Mouse (Mus musculus) lung, embryonic 16.5 days (tissue): ENCODE results near the gene Cpne5. TPM values are rescaled to one million over a fixed set of nuclear protein-coding genes. Genes with fewer than 3 reads are reported as not detected.
"Not testable (repeated sequence)": the region's sequence is repeated elsewhere in the genome, so short reads cannot be mapped to it uniquely, and the experiment has no call there.

Source experiments
- ATAC-seq: fragments of 200-750 bp; cut with Nextera tagmentation; 2 replicates; pipeline ENCODE4 v1.8.0; 2017; ENCODE audit warnings: low read depth, mild to moderate bottlenecking, moderate library complexity
- H3K27ac ChIP-seq: fragments of 300-500 bp; sonication (generic); 2 replicates; pipeline ENCODE4 v1.5.1; 2014; ENCODE audit warnings: mild to moderate bottlenecking, control low read depth, low read length
- H3K27me3 ChIP-seq: fragments of 300-500 bp; sonication (generic); 2 replicates; pipeline ENCODE4 v1.6.1; 2014; ENCODE audit warnings: low read depth, low read length, mixed read lengths; ENCODE audit not compliant: control insufficient read depth, insufficient read depth
- H3K36me3 ChIP-seq: fragments of 300-500 bp; sonication (generic); 2 replicates; pipeline ENCODE4 v1.6.1; 2014; ENCODE audit warnings: low read length; ENCODE audit not compliant: control insufficient read depth, insufficient read depth
- H3K4me1 ChIP-seq: fragments of 300-500 bp; sonication (generic); replicated peaks from 2 replicates; pipeline ENCODE4 v1.6.1; 2014; ENCODE audit warnings: low read length, mixed read lengths; ENCODE audit not compliant: control insufficient read depth, insufficient read depth
- H3K4me2 ChIP-seq: fragments of 300-500 bp; sonication (generic); 2 replicates; pipeline ENCODE4 v1.6.1; 2014; ENCODE audit warnings: low read depth, low read length, control low read depth
- H3K4me3 ChIP-seq: fragments of 300-500 bp; sonication (generic); 2 replicates; pipeline ENCODE4 v1.5.1; 2014; ENCODE audit warnings: mild to moderate bottlenecking, low read length, control low read depth
- H3K9ac ChIP-seq: fragments of 300-500 bp; sonication (generic); 2 replicates; pipeline ENCODE4 v1.6.1; 2014; ENCODE audit warnings: low read length, control low read depth
- H3K9me3 ChIP-seq: fragments of 300-500 bp; sonication (generic); 2 replicates; pipeline ENCODE4 v1.6.1; 2016; ENCODE audit warnings: low read length; ENCODE audit not compliant: control insufficient read depth
- WGBS: fragments of 180-500 bp; shearing (Covaris S2); extraction: QIAGEN DNeasy Blood & Tissue Kit; methylation state at CpG from one replicate; pipeline ENCODE4 v1.1.7; 2014; 5-methylcytosine and 5-hydroxymethylcytosine counted together
- polyA plus RNA-seq: library from polyadenylated mRNA; unstranded; fragments of >200 nt; fragmentation: Nextera tagmentation; extraction: Ambion mirVana; gene quantifications from 2 replicates; pipeline ENCODE4 v1.2.1, GENCODE M21; 2015

The Cpne5 gene
- polyA plus RNA-seq, 1 experiment from 2014 or later, result 5.0 TPM

DNA sequence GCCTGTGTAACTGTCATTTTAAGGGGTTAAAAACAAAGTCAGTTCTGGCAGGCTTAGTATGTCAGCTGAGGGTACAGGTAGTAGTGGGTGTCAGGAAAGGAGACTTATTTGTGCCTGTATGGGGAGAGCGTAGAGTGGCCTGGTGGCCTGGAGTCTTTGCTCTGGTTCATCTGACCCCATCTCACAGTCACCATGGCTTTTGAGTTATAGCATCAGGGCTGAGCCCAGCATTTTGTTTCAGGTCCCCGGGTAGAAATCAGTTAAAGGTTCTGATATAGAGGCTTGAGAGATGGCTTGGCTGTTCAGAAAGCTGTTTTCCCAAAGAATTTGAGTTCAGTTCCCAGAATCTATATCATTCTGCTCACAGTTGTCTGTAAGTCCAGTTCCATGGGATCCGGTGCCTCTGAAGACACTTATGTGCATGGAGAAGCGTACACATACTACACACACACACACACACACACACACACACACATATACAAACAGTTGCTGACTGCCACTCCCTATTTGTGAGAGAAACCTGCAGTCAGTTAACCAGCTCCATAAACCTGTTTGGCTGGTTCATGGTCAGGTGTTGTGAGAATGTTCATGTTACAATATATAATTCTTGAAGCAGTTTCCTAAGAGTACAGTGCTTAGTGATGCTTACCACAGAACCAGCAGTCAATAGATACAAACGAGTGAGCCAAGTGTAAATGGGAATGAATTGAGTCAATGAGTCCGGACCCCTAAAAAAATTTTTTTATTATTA, 30.1 kb upstream of the Cpne5 start:
- peaks cover 21% of the 10 kb centered on the region for H3K4me1 ChIP-seq
- peak; percentile 29 for ATAC-seq
- H3K36me3 ChIP-seq, result no peaks in the 10 kb centered on the region
- WGBS, result 47% methylated on average over 6 of the region's 6 CpGs
- peak overlapping the region; percentile 86 for H3K9ac ChIP-seq
- H3K4me3 ChIP-seq, result peak overlapping the region; percentile 75
- peak overlapping the region; percentile 93 for H3K27ac ChIP-seq
- H3K27me3 ChIP-seq, result no peaks in the 10 kb centered on the region
- peak overlapping the region; percentile 48 for H3K4me2 ChIP-seq
- no peaks in the 10 kb centered on the region for H3K9me3 ChIP-seq

GRCm38 (mm10) chr17:29267040-29267439, 29.1 kb upstream of the Cpne5 start:
- not testable (repeated sequence) for H3K9me3 ChIP-seq, H3K27ac ChIP-seq, H3K36me3 ChIP-seq, H3K4me2 ChIP-seq, ATAC-seq, H3K9ac ChIP-seq, H3K4me3 ChIP-seq, H3K27me3 ChIP-seq
- peaks cover 30% of the 10 kb centered on the region for H3K4me1 ChIP-seq
- 94% methylated on average over 2 of the region's 2 CpGs for WGBS

GRCm38 (mm10) chr17:29264760-29265159, 26.8 kb upstream of the Cpne5 start:
- Histone ChIP-seq H3K27me3 (no peaks in the 10 kb centered on the region), H3K4me3 (peak overlapping the region; percentile 68; the same call in 1 of the 2 replicates), H3K9me3 (no peaks in the 10 kb centered on the region), H3K9ac (peak overlapping the region; percentile 87), H3K4me1 (peaks cover 36% of the 10 kb centered on the region), H3K4me2 (peak overlapping the region; percentile 74), H3K27ac (peak overlapping the region; percentile 100), H3K36me3 (peaks cover 2% of the 10 kb centered on the region; the same call in 1 of the 2 replicates)
- no peak for ATAC-seq
- 62% methylated on average over 5 of the region's 5 CpGs for WGBS

DNA sequence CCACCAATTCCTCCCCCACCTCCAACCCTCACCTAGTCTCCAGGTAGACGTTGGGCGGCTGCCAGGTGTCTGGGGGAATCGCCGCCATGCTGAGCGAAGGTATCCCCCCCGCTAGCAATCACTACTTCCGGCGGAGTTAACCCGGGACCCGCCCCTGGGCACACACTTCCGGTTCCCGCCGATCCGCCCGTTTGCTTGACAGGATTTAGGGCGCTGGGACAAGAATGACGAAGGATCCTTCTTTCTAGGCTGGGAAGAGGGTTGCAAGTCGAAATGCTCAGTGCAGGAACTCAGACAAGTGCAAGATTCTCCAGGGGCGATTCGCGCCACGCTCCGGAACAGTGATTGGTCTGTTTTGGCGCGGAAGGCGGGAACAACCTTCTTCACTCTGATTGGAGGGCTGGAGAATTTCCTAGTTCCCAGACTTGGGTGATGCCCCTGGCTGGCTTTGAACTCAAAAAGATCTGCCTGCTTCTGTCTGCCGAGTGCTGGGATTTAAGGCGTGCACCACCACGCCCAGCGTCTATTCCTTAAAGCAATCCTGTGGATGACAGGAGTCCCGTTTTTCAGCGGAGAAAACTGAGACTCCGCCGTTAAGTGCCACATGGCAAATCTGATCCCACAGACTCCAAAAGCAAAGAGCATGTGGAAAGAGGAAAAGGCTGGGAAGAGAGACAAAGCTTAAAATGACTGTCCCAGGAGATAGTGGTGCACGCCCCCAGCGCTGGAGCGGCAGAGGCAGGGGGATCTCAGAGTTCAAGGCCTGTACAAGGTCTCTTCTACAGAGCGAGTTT, 26.1 kb upstream of the Cpne5 start, which contains the start of gene Ppil1:
Gene Ppil1 (minus strand): TSS at position 347 of the 794 bp plus-strand sequence.
- peaks cover 32% of the 10 kb centered on the region for H3K4me1 ChIP-seq
- H3K27ac ChIP-seq, result peak within 1 kb of the TSS; percentile 100
- peaks cover 2% of the 10 kb centered on the region for H3K36me3 ChIP-seq
- H3K4me3 ChIP-seq, result peak within 1 kb of the TSS; percentile 68
- H3K9me3 ChIP-seq, result no peaks in the 10 kb centered on the region
- H3K9ac ChIP-seq, result peak within 1 kb of the TSS; percentile 87
- 7% methylated on average over 38 of the region's 38 CpGs for WGBS
- ATAC-seq, result peak; percentile 72
- H3K27me3 ChIP-seq, result no peaks in the 10 kb centered on the region
- peak within 1 kb of the TSS; percentile 74 for H3K4me2 ChIP-seq

- no peak; the same call in 1 of the 2 replicates for ATAC-seq
- no peaks in the 10 kb centered on the region for H3K9me3 ChIP-seq
- H3K27ac ChIP-seq, result peak overlapping the region; percentile 100
- H3K27me3 ChIP-seq, result no peaks in the 10 kb centered on the region
- under 1% methylated on average over 14 of the region's 14 CpGs for WGBS
- peak overlapping the region; percentile 74 for H3K4me2 ChIP-seq
- H3K36me3 ChIP-seq, result peaks cover 2% of the 10 kb centered on the region
- H3K4me1 ChIP-seq, result peaks cover 35% of the 10 kb centered on the region
- peak overlapping the region; percentile 87 for H3K9ac ChIP-seq
- H3K4me3 ChIP-seq, result peak overlapping the region; percentile 68
These were observed 25.4 kb upstream of the Cpne5 start for GRCm38 (mm10) chr17:29263417-29263816.

DNA sequence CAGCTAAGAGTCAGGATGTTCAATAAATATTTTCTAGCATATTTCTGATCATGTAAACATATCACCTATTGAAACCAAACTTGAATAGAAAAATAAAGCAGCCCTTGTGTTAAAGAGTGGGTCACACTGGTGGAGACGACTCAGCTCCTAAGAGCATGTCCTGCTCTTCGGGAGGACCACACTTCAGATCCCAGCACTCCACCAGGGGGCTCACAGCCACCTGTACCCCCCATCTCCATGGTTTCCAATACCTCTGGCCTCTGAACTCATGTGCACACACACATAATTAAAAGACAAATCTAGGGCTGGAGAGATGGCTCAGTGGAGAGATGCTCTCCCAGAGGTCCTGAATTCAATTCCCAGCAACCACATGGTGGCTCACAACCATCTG, 24.3 kb upstream of the Cpne5 start:
- Histone ChIP-seq H3K27me3 (no peaks in the 10 kb centered on the region), H3K9me3 (no peaks in the 10 kb centered on the region), H3K36me3 (peaks cover 9% of the 10 kb centered on the region), H3K27ac (no peak overlapping the region), H3K4me2 (peak overlapping the region; percentile 74), H3K4me3 (peak overlapping the region; percentile 68), H3K9ac (peak overlapping the region; percentile 46), H3K4me1 (peaks cover 40% of the 10 kb centered on the region)
- no peak for ATAC-seq
- WGBS, result 19% methylated on average over 2 of the region's 2 CpGs

- no peak overlapping the region; the same call in 1 of the 2 replicates for H3K4me3 ChIP-seq
- whole genome bisulfite sequencing, result 87% methylated on average over 22 of the region's 22 CpGs
- H3K36me3 ChIP-seq, result peaks cover 10% of the 10 kb centered on the region
- H3K4me2 ChIP-seq, result peak overlapping the region; percentile 74; the same call in 1 of the 2 replicates
- peak overlapping the region; percentile 40; the same call in 1 of the 2 replicates for H3K9ac ChIP-seq
- H3K4me1 ChIP-seq, result peaks cover 45% of the 10 kb centered on the region
- no peak overlapping the region for H3K27ac ChIP-seq
- ATAC-seq, result no peak
- H3K27me3 ChIP-seq, result no peaks in the 10 kb centered on the region
- no peaks in the 10 kb centered on the region for H3K9me3 ChIP-seq
These were observed 23.8 kb upstream of the Cpne5 start for GRCm38 (mm10) chr17:29261603-29262258.

GRCm38 (mm10) chr17:29260501-29260900, 22.5 kb upstream of the Cpne5 start:
- H3K4me3 ChIP-seq, result no peak overlapping the region
- H3K4me2 ChIP-seq, result no peak overlapping the region
- no peak overlapping the region for H3K9ac ChIP-seq
- H3K27me3 ChIP-seq, result no peaks in the 10 kb centered on the region
- no peak for ATAC-seq
- no peak overlapping the region for H3K27ac ChIP-seq
- 81% methylated on average over 15 of the region's 15 CpGs for WGBS
- H3K9me3 ChIP-seq, result no peaks in the 10 kb centered on the region
- H3K36me3 ChIP-seq, result peaks cover 14% of the 10 kb centered on the region
- H3K4me1 ChIP-seq, result peaks cover 45% of the 10 kb centered on the region
